Mouse (Mus musculus) liver, embryonic 14.5 days (tissue): Measurements from ENCODE around the gene Jade1. TPM values are rescaled to one million over a fixed set of nuclear protein-coding genes. Genes with fewer than 3 reads are reported as not detected.

Source experiments
- ATAC-seq: fragments of 200-750 bp; cut with Nextera tagmentation; 2 replicates; pipeline ENCODE4 v1.8.0; 2017; ENCODE audit warnings: moderate number of reproducible peaks, mild to moderate bottlenecking, moderate library complexity; ENCODE audit not compliant: insufficient read depth
- DNase-seq, 3 experiments: peaks; one replicate each; pipeline ENCODE4 v3.0.0-alpha.2; 2012 to 2013; ENCODE audit warnings: low read depth in 3 of 3, low spot score in 3 of 3
- H3K27ac ChIP-seq: fragments of 300-500 bp; sonication (generic); 2 replicates; pipeline ENCODE4 v1.5.1; 2014; ENCODE audit warnings: moderate library complexity, mild to moderate bottlenecking, control low read depth, inconsistent platforms
- H3K27me3 ChIP-seq: fragments of 300-500 bp; sonication (generic); 2 replicates; pipeline ENCODE4 v1.6.1; 2014; ENCODE audit warnings: mild to moderate bottlenecking, low read length, moderate library complexity; ENCODE audit not compliant: control insufficient read depth, insufficient read depth
- H3K36me3 ChIP-seq: fragments of 300-500 bp; sonication (generic); replicated peaks from 2 replicates; pipeline ENCODE4 v1.6.1; 2014; ENCODE audit warnings: low read depth; ENCODE audit not compliant: control insufficient read depth, insufficient read depth
- H3K4me1 ChIP-seq, 2 experiments: fragments of 200-500 bp in 1 of 2; fragments of 300-500 bp in 1 of 2; sonication (generic) in 1 of 2; replicated peaks; 2 replicates each; pipeline ENCODE4 v1.6.1; 2012 to 2014; ENCODE audit warnings: antibody characterized with exemption in 1 of 2, inconsistent platforms in 1 of 2, low read length in 1 of 2; ENCODE audit not compliant: control insufficient read depth in 2 of 2, insufficient read depth in 2 of 2
- H3K4me2 ChIP-seq: fragments of 300-500 bp; sonication (generic); 2 replicates; pipeline ENCODE4 v1.6.1; 2014; ENCODE audit warnings: low read depth, mild to moderate bottlenecking, control low read depth, moderate library complexity
- H3K4me3 ChIP-seq, 2 experiments: fragments of 200-500 bp in 1 of 2; fragments of 300-500 bp in 1 of 2; sonication (generic) in 1 of 2; 2 replicates each; pipeline ENCODE4 v1.5.1; 2012 to 2014; ENCODE audit warnings: low read depth in 2 of 2, low read length in 2 of 2, mild to moderate bottlenecking in 2 of 2, control low read depth in 1 of 2, inconsistent platforms in 1 of 2, moderate library complexity in 1 of 2; ENCODE audit not compliant: insufficient read depth in 1 of 2
- H3K9ac ChIP-seq: fragments of 300-500 bp; sonication (generic); replicated peaks from 2 replicates; pipeline ENCODE4 v1.6.1; 2014; ENCODE audit warnings: mild to moderate bottlenecking, control low read depth, moderate library complexity
- H3K9me3 ChIP-seq: fragments of 300-500 bp; sonication (generic); 2 replicates; pipeline ENCODE4 v1.6.1; 2016; ENCODE audit warnings: low read length, mixed read lengths; ENCODE audit not compliant: control insufficient read depth
- CTCF ChIP-seq: IDR thresholded peaks from 2 replicates; pipeline ENCODE4 v1.5.1; 2016; ENCODE audit warnings: antibody characterized with exemption, low read depth, control low read depth
- EP300 ChIP-seq: IDR thresholded peaks from 2 replicates; pipeline ENCODE4 v1.6.1; 2016; ENCODE audit warnings: antibody characterized with exemption, low read depth
- WGBS: fragments of 180-500 bp; shearing (Covaris S2); extraction: QIAGEN DNeasy Blood & Tissue Kit; methylation state at CpG from one replicate; pipeline ENCODE4 v1.1.7; 2014; ENCODE audit not compliant: insufficient replicate concordance; 5-methylcytosine and 5-hydroxymethylcytosine counted together
- polyA plus RNA-seq, 2 experiments: library from polyadenylated mRNA; depleted of rRNA in 1 of 2; stranded (reverse) in 1 of 2; unstranded in 1 of 2; fragments of >200 nt; fragmentation: Nextera tagmentation in 1 of 2; extraction: Ambion mirVana in 1 of 2; gene quantifications; 2 replicates each; pipeline versions ENCODE4 v1.2.1 to v1.2.3; 2012 to 2014

Gene Jade1
- polyA plus RNA-seq, 2 experiments: 4.5 to 6.1 TPM

DNA sequence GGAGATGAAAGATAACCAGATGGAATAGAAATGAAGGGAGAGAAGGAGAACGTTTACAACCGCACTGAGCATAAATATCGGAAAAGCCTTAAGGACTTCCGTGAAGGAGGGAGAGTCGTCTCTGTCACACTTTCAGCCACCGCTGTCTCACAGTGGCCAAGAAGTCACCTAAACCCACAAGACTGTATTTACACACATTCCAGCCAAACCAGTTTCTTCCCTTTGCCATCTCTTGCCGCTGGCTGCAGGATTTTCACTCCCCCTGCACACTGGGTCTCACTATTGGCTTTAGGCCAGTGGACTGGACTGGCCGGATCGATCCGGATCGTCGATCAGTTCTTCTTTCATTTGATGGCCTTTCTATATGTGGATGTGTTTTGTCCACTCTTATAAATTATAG lies 23.4 kb upstream of the Jade1 start:
- Histone ChIP-seq H3K9me3 (no peaks in the 10 kb centered on the region), H3K4me3 (no peak overlapping the region), H3K27me3 (no peaks in the 10 kb centered on the region), H3K36me3 (no peaks in the 10 kb centered on the region), H3K27ac (no peak overlapping the region), H3K4me2 (no peak overlapping the region), H3K9ac (no peak overlapping the region), H3K4me1 (no peaks in the 10 kb centered on the region)
- no peak for TF ChIP-seq CTCF
- no peak for TF ChIP-seq EP300
- ATAC-seq: no peak
- DNase-seq: no peak
- 72% methylated on average over 12 of the region's 12 CpGs for WGBS

DNA sequence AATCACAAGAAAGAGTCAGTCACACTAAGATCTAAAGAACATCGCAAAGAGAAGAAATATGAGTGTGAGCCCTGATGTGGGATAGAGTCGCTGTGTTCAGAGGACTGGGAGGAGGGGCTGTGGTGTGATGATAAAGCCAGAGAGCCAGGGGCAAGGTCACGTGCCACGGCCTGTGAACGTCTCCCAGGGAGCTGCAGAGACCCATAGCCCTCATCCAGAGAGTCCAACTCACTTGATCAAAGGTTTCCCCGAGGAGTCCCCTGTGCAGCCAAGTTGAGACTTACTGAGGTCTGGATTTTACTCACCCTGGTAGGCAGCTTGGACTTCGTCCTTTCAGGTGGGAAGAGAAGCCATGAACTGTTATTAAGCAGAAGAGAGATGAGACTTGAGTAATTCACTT lies 21.9 kb upstream of the Jade1 start:
- no peak overlapping the region for H3K4me2 ChIP-seq
- TF ChIP-seq CTCF (no peak), EP300 (no peak)
- 41% methylated on average over 7 of the region's 7 CpGs for WGBS

DNA sequence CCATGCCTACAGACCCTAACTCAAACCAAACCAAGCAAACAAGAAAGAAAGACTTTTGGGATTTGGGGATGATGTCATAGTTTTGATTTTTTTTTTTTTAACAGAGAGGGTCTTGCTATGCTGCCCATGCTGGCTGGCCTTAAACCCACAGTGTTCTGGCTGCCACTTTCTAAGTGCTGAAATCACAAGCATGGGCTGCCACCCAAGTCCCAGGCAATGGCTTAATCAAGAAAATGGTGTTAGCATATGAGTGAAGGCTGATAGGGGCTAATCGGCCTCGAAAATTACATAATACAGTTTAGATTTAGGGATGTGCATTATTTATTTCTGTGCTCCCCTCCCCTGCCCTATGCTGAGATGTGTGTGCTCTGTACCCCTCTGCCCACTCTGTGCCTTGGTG lies 17.6 kb upstream of the Jade1 start:
- DNase-seq (no peak), ATAC-seq (no peak)
- Histone ChIP-seq H3K9ac (no peak overlapping the region), H3K9me3 (no peaks in the 10 kb centered on the region), H3K4me1 (no peaks in the 10 kb centered on the region), H3K36me3 (no peaks in the 10 kb centered on the region), H3K27me3 (no peaks in the 10 kb centered on the region), H3K4me2 (no peak overlapping the region), H3K4me3 (no peak overlapping the region), H3K27ac (no peak overlapping the region)
- WGBS: 92% methylated on average over 2 of the region's 2 CpGs
- TF ChIP-seq CTCF (no peak), EP300 (no peak)

More for the DNA sequence above, 21.9 kb upstream of the Jade1 start:
- ATAC-seq (no peak), DNase-seq (no peak)
- Histone ChIP-seq H3K4me1 (no peaks in the 10 kb centered on the region), H3K36me3 (no peaks in the 10 kb centered on the region), H3K9ac (no peak overlapping the region), H3K4me3 (no peak overlapping the region), H3K27me3 (no peaks in the 10 kb centered on the region), H3K9me3 (no peaks in the 10 kb centered on the region), H3K27ac (no peak overlapping the region)

- no peak overlapping the region for H3K9ac ChIP-seq
- H3K4me1 ChIP-seq: no peaks in the 10 kb centered on the region
- TF ChIP-seq EP300 (no peak), CTCF (peak; percentile 63)
- H3K9me3 ChIP-seq: no peaks in the 10 kb centered on the region
- H3K27me3 ChIP-seq: no peaks in the 10 kb centered on the region
- no peak overlapping the region for H3K27ac ChIP-seq
- H3K36me3 ChIP-seq: no peaks in the 10 kb centered on the region
- DNase-seq (no peak), ATAC-seq (no peak)
- 50% methylated on average over 3 of the region's 3 CpGs for WGBS
- H3K4me2 ChIP-seq: no peak overlapping the region
- no peak overlapping the region for H3K4me3 ChIP-seq
These were observed 14.2 kb upstream of the Jade1 start for GRCm38 (mm10) chr3:41541313-41541712.

DNA sequence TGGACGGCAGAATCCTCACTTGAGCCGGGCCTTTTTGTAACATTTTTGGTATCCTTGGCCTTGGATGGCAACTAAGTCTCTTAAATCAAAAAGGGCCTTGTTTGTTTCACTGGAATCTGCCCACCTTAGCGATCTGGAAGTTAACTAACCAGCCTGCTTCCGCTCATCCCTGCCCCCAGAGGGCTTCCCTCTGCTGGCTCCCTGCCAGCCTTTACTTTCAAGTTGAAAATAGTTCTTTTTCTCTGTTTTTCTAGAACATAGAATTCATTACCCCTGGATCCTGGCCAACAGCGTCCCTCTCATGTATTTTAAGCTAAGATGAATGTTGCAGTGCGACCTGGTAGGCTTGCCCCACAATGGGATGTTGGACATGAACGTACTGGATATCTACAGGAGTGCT lies 11.1 kb upstream of the Jade1 start:
- no peak for ATAC-seq
- H3K36me3 ChIP-seq: no peaks in the 10 kb centered on the region
- H3K4me1 ChIP-seq: no peaks in the 10 kb centered on the region
- no peak overlapping the region for H3K27ac ChIP-seq
- WGBS: 59% methylated on average over 7 of the region's 7 CpGs
- no peak overlapping the region for H3K9ac ChIP-seq
- H3K9me3 ChIP-seq: no peaks in the 10 kb centered on the region
- no peaks in the 10 kb centered on the region for H3K27me3 ChIP-seq
- DNase-seq: no peak
- no peak for TF ChIP-seq CTCF
- TF ChIP-seq EP300: no peak
- no peak overlapping the region for H3K4me2 ChIP-seq
- no peak overlapping the region for H3K4me3 ChIP-seq

DNA sequence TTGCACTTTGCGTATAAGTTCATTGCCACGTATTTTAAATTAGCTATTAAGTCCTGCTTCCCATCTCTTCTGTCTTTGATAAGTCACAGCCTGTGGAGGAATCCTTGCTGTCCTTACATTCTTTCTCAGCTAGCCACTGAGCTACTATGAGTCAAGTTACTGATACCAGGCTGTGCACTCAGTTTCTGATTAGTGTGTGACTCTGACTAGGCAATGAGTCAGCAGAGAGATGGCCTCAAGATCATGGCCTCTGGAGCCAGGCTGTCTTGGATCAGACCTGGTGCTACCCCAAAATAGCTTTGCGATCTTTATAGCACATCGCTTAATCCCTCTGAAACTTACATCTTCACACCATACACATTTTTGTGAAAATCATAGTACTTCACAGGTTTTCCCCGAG lies 8.2 kb upstream of the Jade1 start:
- Histone ChIP-seq H3K9ac (no peak overlapping the region), H3K27me3 (no peaks in the 10 kb centered on the region), H3K27ac (no peak overlapping the region), H3K36me3 (no peaks in the 10 kb centered on the region), H3K4me3 (no peak overlapping the region), H3K9me3 (no peaks in the 10 kb centered on the region), H3K4me2 (no peak overlapping the region), H3K4me1 (peaks cover 7% of the 10 kb centered on the region in 2 experiments)
- DNase-seq (no peak), ATAC-seq (no peak)
- TF ChIP-seq CTCF (no peak), EP300 (no peak)
- WGBS: 79% methylated on average over 5 of the region's 5 CpGs
